Mouse (Mus musculus) limb, embryonic 11.5 days (tissue): ENCODE results near the gene Tln1. TPM values are rescaled to one million over a fixed set of nuclear protein-coding genes. Genes with fewer than 3 reads are reported as not detected.

Source experiments
- ATAC-seq: fragments of 200-750 bp; cut with Nextera tagmentation; 2 replicates; pipeline ENCODE4 v1.8.0; 2017; ENCODE audit warnings: low read depth; ENCODE audit not compliant: insufficient number of reproducible peaks, low FRiP score, low TSS enrichment
- DNase-seq: peaks from one replicate; pipeline ENCODE4 v3.0.0-alpha.2; 2015; ENCODE audit warnings: low spot score
- H3K27ac ChIP-seq: fragments of 300-500 bp; sonication (generic); replicated peaks from 2 replicates; pipeline ENCODE4 v1.5.1; 2014; ENCODE audit warnings: low read depth, mild to moderate bottlenecking, low read length
- H3K27me3 ChIP-seq: fragments of 300-500 bp; sonication (generic); 2 replicates; pipeline ENCODE4 v1.6.1; 2014; ENCODE audit warnings: mild to moderate bottlenecking, low read length, mixed read lengths; ENCODE audit not compliant: control insufficient read depth, insufficient read depth
- H3K36me3 ChIP-seq: fragments of 300-500 bp; sonication (generic); 2 replicates; pipeline ENCODE4 v1.6.1; 2014; ENCODE audit warnings: mild to moderate bottlenecking, low read length, moderate library complexity, mixed read lengths; ENCODE audit not compliant: control insufficient read depth, insufficient read depth
- H3K4me1 ChIP-seq: fragments of 300-500 bp; sonication (generic); 2 replicates; pipeline ENCODE4 v1.6.1; 2014; ENCODE audit warnings: low read length, mixed read lengths; ENCODE audit not compliant: control insufficient read depth, insufficient read depth
- H3K4me2 ChIP-seq: fragments of 300-500 bp; sonication (generic); 2 replicates; pipeline ENCODE4 v1.6.1; 2014; ENCODE audit warnings: low read depth, mild to moderate bottlenecking, moderate library complexity; ENCODE audit not compliant: severe bottlenecking
- H3K4me3 ChIP-seq: fragments of 300-500 bp; sonication (generic); 2 replicates; pipeline ENCODE4 v1.5.1; 2014; ENCODE audit warnings: low read depth, low read length
- H3K9ac ChIP-seq: fragments of 300-500 bp; sonication (generic); 2 replicates; pipeline ENCODE4 v1.6.1; 2014; ENCODE audit warnings: mild to moderate bottlenecking, low read length
- H3K9me3 ChIP-seq: fragments of 300-500 bp; sonication (generic); 2 replicates; pipeline ENCODE4 v1.6.1; 2016; ENCODE audit warnings: low read length; ENCODE audit not compliant: control insufficient read depth
- WGBS: fragments of 180-500 bp; shearing (Covaris S2); extraction: QIAGEN DNeasy Blood & Tissue Kit; methylation state at CpG from one replicate; pipeline ENCODE4 v1.1.7; 2014; 5-methylcytosine and 5-hydroxymethylcytosine counted together
- polyA plus RNA-seq: library from polyadenylated mRNA; unstranded; fragments of >200 nt; fragmentation: Nextera tagmentation; extraction: Ambion mirVana; gene quantifications from 2 replicates; pipeline ENCODE4 v1.2.1, GENCODE M21; 2014

Tln1 gene
- polyA plus RNA-seq, 1 experiment from 2014 or later = 39.5 TPM

DNA sequence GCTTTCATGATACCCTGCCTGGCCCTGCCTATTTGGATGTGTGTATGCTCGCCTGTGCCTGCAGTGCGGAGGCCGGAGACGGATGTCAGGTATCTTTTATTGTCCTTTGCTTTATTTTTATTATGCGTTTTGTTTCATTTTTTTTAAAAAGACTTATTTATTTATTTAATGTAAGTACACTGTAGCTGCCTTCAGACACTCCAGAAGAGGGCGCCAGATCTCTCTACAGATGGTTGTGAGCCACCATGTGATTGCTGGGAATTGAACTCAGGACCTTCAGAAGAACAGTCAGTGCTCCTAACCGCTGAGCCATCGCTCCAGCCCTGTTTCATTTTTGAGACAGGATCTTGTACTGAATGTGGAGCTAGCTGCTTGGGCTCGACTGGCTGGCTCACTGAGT is 34.0 kb downstream of the Tln1 start:
- H3K27ac ChIP-seq = no peak overlapping the region
- no peak overlapping the region for H3K4me3 ChIP-seq
- peaks cover 4% of the 10 kb centered on the region; the same call in 1 of the 2 replicates for H3K4me1 ChIP-seq
- H3K36me3 ChIP-seq = peaks cover 14% of the 10 kb centered on the region
- H3K9ac ChIP-seq = no peak overlapping the region
- ATAC-seq = no peak
- H3K27me3 ChIP-seq = peaks cover 17% of the 10 kb centered on the region
- no peak for DNase-seq
- H3K4me2 ChIP-seq = no peak overlapping the region
- WGBS = 75% methylated on average over 9 of the region's 9 CpGs
- H3K9me3 ChIP-seq = no peaks in the 10 kb centered on the region; the same call in 1 of the 2 replicates

DNA sequence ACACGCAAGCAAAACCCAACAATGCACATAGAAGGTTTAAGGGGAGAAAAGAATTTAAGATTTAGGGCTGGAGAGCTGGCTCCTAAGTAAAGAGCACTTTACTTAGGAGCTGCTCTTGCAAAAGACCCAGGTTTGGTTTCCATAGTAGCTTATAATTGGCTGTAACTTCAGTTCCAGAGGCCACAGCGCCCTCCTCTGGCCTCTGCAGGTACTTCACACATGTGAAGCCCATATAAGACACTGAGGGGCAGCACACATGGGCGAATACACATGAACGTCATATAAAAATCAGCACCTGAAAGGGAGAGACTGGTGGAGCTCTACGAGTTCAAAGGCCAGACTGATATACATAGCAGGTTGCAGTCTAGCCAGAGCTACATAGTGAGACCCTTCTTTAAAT is 34.6 kb downstream of the Tln1 start:
- ATAC-seq (no peak), DNase-seq (no peak)
- no peak overlapping the region for H3K4me3 ChIP-seq
- WGBS = 65% methylated on average over 5 of the region's 5 CpGs
- H3K4me1 ChIP-seq = peaks cover 8% of the 10 kb centered on the region
- H3K9me3 ChIP-seq = no peaks in the 10 kb centered on the region; the same call in 1 of the 2 replicates
- peaks cover 21% of the 10 kb centered on the region for H3K27me3 ChIP-seq
- H3K9ac ChIP-seq = no peak overlapping the region
- peaks cover 9% of the 10 kb centered on the region for H3K36me3 ChIP-seq
- H3K4me2 ChIP-seq = no peak overlapping the region
- no peak overlapping the region for H3K27ac ChIP-seq

DNA sequence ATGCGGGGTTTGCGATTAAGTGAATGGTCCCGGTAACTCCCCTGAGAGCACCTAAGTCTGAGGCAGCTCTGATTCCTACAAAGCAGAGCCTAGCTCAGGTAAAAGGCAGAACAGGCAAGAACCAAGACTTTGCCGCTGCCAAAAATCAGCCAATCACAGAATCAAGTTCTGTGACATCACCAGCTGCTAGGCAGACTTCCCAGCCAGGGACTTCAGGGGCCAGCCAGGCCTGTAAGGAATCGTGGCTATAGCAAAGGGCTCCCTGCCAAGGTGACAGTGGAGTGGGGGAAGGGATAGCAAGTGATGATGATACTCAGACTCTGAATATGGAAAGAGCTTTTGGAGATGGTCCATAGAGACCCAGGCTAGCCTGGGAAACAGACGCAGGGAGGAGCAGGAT is 42.5 kb downstream of the Tln1 start:
- H3K4me1 ChIP-seq = peaks cover 20% of the 10 kb centered on the region
- peak overlapping the region; percentile 37 for H3K4me2 ChIP-seq
- ATAC-seq (no peak), DNase-seq (peak; percentile 98)
- H3K9me3 ChIP-seq = no peaks in the 10 kb centered on the region
- H3K9ac ChIP-seq = no peak overlapping the region
- H3K36me3 ChIP-seq = no peaks in the 10 kb centered on the region
- WGBS = 14% methylated on average over 6 of the region's 6 CpGs
- 0 out of 2 replicates have a peak overlapping the region, but pooled peaks have one; percentile 1 for H3K4me3 ChIP-seq
- H3K27ac ChIP-seq = no peak overlapping the region
- peaks cover 20% of the 10 kb centered on the region for H3K27me3 ChIP-seq

DNA sequence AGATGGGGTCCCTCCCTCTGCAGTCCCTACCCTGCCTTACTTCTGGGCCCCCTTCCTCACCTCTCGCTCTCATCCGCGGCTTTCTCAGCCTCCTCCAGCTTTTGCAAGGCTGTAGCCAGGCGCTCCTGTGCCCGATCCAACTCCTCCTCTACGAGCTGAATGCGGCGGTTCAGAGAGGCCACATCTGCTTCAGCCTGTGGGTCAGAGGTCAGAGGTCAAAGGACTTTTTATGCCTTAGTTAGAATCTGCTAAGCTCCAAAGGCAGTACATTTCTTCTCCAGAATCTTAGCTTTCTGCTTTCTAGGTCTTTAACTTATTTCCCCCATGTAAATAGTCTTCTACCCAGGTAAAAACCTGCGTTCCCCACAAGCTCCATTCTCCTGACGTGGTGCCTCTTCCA is 42.9 kb downstream of the Tln1 start:
- H3K9me3 ChIP-seq = no peaks in the 10 kb centered on the region
- no peak overlapping the region for H3K9ac ChIP-seq
- no peak overlapping the region for H3K4me3 ChIP-seq
- H3K4me1 ChIP-seq = peaks cover 20% of the 10 kb centered on the region
- no peak for DNase-seq
- peak overlapping the region; percentile 37 for H3K4me2 ChIP-seq
- no peak overlapping the region for H3K27ac ChIP-seq
- H3K36me3 ChIP-seq = no peaks in the 10 kb centered on the region
- 15% methylated on average over 10 of the region's 10 CpGs for WGBS
- no peak for ATAC-seq
- peaks cover 16% of the 10 kb centered on the region for H3K27me3 ChIP-seq

DNA sequence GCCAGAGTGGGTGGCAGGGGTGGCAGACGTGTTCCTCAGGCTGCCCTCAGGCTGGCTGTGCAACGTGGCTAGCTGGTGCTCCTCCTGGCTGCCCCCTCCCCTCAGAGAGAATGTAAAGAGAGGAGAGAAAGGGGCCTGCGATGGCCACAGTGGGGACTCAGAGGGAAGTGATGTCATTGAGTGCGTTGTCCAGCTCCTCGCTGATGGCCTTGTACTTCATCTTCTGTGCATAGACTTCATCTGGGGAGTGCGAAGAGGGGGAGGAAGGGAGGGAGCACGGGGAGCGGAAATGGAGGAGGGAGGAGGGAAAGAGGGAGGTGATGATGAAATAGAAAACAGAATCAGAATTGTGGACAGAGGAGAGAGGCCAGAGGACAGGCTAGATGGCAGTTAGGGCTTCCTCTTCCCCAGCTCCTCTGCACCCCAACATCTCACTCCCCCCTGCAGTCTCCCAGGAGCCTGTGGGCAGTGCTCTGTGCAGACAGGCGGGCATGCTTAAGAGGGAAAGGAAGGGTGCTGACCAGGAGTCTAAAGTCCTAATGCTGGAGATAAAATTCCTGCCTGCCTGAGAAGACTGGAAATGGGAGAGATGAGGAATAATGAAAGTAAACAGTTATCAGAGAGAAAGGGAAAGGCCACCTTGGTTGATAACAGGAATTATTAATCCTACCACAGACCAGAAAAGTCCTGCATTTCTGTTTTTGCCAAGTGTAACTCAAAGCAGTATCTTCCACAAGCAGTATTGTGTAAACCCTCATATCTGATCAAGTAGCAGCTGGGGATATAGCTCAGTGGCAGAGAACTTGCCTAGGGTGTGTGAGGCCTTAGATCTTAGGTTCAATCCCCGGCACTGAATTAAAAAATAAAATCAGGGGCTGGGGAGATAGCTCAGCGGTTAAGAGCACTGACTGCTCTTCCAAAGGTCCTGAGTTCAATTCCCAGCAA is 46.5 kb downstream of the Tln1 start:
- ATAC-seq (no peak), DNase-seq (no peak)
- Histone ChIP-seq H3K9me3 (no peaks in the 10 kb centered on the region), H3K4me2 (no peak overlapping the region), H3K4me1 (peaks cover 4% of the 10 kb centered on the region; the same call in 1 of the 2 replicates), H3K4me3 (no peak overlapping the region), H3K36me3 (no peaks in the 10 kb centered on the region), H3K27me3 (no peaks in the 10 kb centered on the region; the same call in 1 of the 2 replicates), H3K9ac (no peak overlapping the region), H3K27ac (no peak overlapping the region)
- 68% methylated on average over 11 of the region's 11 CpGs for WGBS

DNA sequence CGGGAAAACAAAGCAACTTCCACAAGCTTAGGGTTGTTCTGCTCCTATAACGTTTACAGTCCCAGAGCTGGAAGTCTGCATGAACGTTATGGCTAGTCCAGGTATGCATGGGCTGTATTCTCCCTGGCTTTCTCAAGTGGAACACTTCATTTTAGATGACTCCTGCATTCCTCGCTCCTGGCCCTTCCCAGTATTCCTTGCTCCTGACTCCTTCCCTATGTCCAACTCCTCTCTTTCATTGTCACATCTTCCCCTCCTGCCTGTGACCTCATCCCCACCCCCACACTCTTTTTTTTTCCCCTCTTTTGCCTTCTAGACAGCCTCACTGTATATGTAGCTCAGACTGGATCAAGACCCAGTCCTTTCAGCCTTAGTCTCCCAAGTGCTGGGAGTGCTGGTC is 48.7 kb downstream of the Tln1 start:
- no peaks in the 10 kb centered on the region for H3K9me3 ChIP-seq
- no peaks in the 10 kb centered on the region for H3K4me1 ChIP-seq
- ATAC-seq (no peak), DNase-seq (no peak)
- no peak overlapping the region for H3K9ac ChIP-seq
- no peaks in the 10 kb centered on the region for H3K36me3 ChIP-seq
- 81% methylated on average over 4 of the region's 4 CpGs for WGBS
- no peak overlapping the region for H3K27ac ChIP-seq
- no peak overlapping the region for H3K4me3 ChIP-seq
- H3K27me3 ChIP-seq = no peaks in the 10 kb centered on the region; the same call in 1 of the 2 replicates
- H3K4me2 ChIP-seq = no peak overlapping the region

DNA sequence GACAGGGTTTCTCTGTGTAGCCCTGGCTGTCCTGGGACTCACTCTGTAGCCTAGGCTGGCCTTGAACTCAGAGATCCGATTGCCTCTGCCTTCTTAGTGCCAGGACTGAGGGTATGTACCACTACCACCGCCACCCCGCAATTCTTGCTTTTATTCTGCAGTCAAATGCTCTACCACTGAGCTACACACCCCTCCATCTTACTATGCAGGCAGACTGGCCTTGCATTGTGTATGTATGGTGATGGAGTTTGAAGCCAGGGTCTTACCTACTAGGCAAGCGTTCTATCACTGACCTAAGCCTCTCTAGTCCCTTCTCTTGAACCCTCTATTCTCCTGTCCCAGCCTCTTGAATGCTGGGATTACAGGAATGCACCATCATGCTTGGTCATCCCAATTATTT is 49.2 kb downstream of the Tln1 start:
- 92% methylated on average over 4 of the region's 4 CpGs for WGBS
- ATAC-seq (no peak), DNase-seq (no peak)
- Histone ChIP-seq H3K9ac (no peak overlapping the region), H3K4me2 (no peak overlapping the region), H3K9me3 (no peaks in the 10 kb centered on the region), H3K27ac (no peak overlapping the region), H3K4me1 (no peaks in the 10 kb centered on the region), H3K36me3 (no peaks in the 10 kb centered on the region), H3K27me3 (no peaks in the 10 kb centered on the region), H3K4me3 (no peak overlapping the region)

DNA sequence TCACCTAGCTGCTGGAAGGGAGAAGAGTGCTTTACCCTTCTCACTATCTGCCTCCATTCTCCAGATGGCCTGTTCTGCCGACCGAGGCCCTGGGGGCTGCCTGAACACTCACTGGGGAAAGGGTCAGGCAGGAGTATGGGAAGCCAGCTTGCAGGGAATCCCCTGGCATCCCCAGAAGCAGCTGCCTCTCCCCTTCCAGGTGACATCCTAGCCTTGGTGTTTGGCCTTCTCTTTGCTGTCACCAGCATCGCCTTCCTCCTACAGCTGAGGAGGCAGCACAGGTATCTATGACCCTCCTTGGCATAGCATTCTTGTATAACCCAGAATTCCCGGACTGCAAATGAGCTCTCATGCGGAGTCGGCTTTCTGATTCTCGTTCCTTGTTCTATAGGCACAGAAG is 49.8 kb downstream of the Tln1 start:
- WGBS = 60% methylated on average over 7 of the region's 7 CpGs
- no peak for ATAC-seq
- Histone ChIP-seq H3K27me3 (0 out of 2 replicates have a peak, but pooled peaks cover under 1% of the 10 kb centered on the region), H3K9me3 (no peaks in the 10 kb centered on the region), H3K36me3 (no peaks in the 10 kb centered on the region), H3K4me3 (no peak overlapping the region), H3K4me2 (no peak overlapping the region), H3K9ac (no peak overlapping the region), H3K27ac (no peak overlapping the region), H3K4me1 (no peaks in the 10 kb centered on the region)
- no peak for DNase-seq
